Comparison of ENCODE assay signal across 12 mouse cellular contexts in genomic region chr2:49672501-49672874, GRCm38 (mm10). TPM values are rescaled to one million over a fixed set of nuclear protein-coding genes. Genes with fewer than 3 reads are reported as not detected.
DNase-seq lines count a peak whose midpoint lies in the region; ATAC-seq lines count a peak whose summit lies in the region.
"Had no signal": no experiment of that assay in that cellular context is flagged by ENCODE, and none has a peak within 500 bp of the region (broad histone marks: within the 10 kb centered on the region; RNA-seq: fewer than 3 reads in every experiment).

No protein-coding gene starts in this region.

- WGBS in neural tube, embryonic 12.5 days, result 56% methylated on average over 7 of the region's 7 CpGs
- WGBS in forebrain, embryonic 11.5 days, result 73% methylated on average over 7 of the region's 7 CpGs
- 31% methylated on average over 7 of the region's 7 CpGs for WGBS in hindbrain, embryonic 16.5 days
- 28% methylated on average over 7 of the region's 7 CpGs for WGBS in neural tube, embryonic 15.5 days

- no peaks in the 10 kb centered on the region for H3K9me3 ChIP-seq in neural tube, embryonic 12.5 days
- no peaks in the 10 kb centered on the region for H3K9me3 ChIP-seq in forebrain, embryonic 11.5 days (ENCODE audit: control insufficient read depth, low read length)
- H3K9me3 ChIP-seq in hindbrain, embryonic 16.5 days (ENCODE audit: control insufficient read depth, low read length), result 0 out of 2 replicates have a peak, but pooled peaks cover 2% of the 10 kb centered on the region
- H3K9me3 ChIP-seq in neural tube, embryonic 15.5 days (replicated peaks), result no peaks in the 10 kb centered on the region

- no peak overlapping the region for H3K4me2 ChIP-seq in neural tube, embryonic 12.5 days (replicated peaks)
- H3K4me2 ChIP-seq in forebrain, embryonic 11.5 days (ENCODE audit: low read depth, low read length, severe bottlenecking), result no peak overlapping the region
- H3K4me2 ChIP-seq in hindbrain, embryonic 16.5 days (ENCODE audit: low read length), result no peak overlapping the region
- no peak overlapping the region for H3K4me2 ChIP-seq in neural tube, embryonic 15.5 days
- H3K4me2 ChIP-seq: limb, embryonic 13.5 days; lung, embryonic 14.5 days had no signal

- no peak overlapping the region for H3K4me3 ChIP-seq in neural tube, embryonic 12.5 days
- H3K4me3 ChIP-seq in forebrain, embryonic 11.5 days (ENCODE audit: low read depth, low read length), result no peak overlapping the region
- no peak overlapping the region for H3K4me3 ChIP-seq in hindbrain, embryonic 16.5 days (ENCODE audit: low read length)
- no peak overlapping the region for H3K4me3 ChIP-seq in neural tube, embryonic 15.5 days (replicated peaks)
- H3K4me3 ChIP-seq: limb, embryonic 13.5 days had no signal

- H3K27ac ChIP-seq in neural tube, embryonic 12.5 days, result no peak overlapping the region
- peak overlapping the region; percentile 53 for H3K27ac ChIP-seq in forebrain, embryonic 11.5 days (ENCODE audit: low read depth, low read length)
- peak overlapping the region; percentile 53 for H3K27ac ChIP-seq in hindbrain, embryonic 16.5 days (ENCODE audit: low read depth, low read length)
- H3K27ac ChIP-seq in neural tube, embryonic 15.5 days (replicated peaks), result peak overlapping the region; percentile 51
- H3K27ac ChIP-seq: limb, embryonic 13.5 days had no signal

- no peak overlapping the region for H3K9ac ChIP-seq in neural tube, embryonic 12.5 days
- no peak overlapping the region; the same call in 1 of the 2 replicates for H3K9ac ChIP-seq in forebrain, embryonic 11.5 days (ENCODE audit: low read length)
- H3K9ac ChIP-seq in hindbrain, embryonic 16.5 days (ENCODE audit: low read depth, low read length), result no peak overlapping the region
- no peak overlapping the region for H3K9ac ChIP-seq in neural tube, embryonic 15.5 days (replicated peaks)
- H3K9ac ChIP-seq: limb, embryonic 13.5 days; lung, embryonic 14.5 days had no signal

- H3K36me3 ChIP-seq in neural tube, embryonic 12.5 days, result peaks cover 3% of the 10 kb centered on the region; the same call in 1 of the 2 replicates
- H3K36me3 ChIP-seq in forebrain, embryonic 11.5 days (ENCODE audit: control insufficient read depth, insufficient read depth, low read length), result no peaks in the 10 kb centered on the region
- no peaks in the 10 kb centered on the region for H3K36me3 ChIP-seq in hindbrain, embryonic 16.5 days (ENCODE audit: control insufficient read depth, insufficient read depth, low read length)
- H3K36me3 ChIP-seq in neural tube, embryonic 15.5 days, result no peaks in the 10 kb centered on the region
- H3K36me3 ChIP-seq: limb, embryonic 13.5 days had no signal

- peak; percentile 42; the same call in 1 of the 2 replicates for ATAC-seq in neural tube, embryonic 12.5 days (ENCODE audit: low FRiP score, low read depth)
- ATAC-seq in forebrain, embryonic 11.5 days (replicated peaks; ENCODE audit: low FRiP score), result peak; percentile 30; the same call in 1 of the 2 replicates
- peak; percentile 58 for ATAC-seq in hindbrain, embryonic 16.5 days
- peak; percentile 7; the same call in 1 of the 2 replicates for ATAC-seq in neural tube, embryonic 15.5 days (ENCODE audit: low FRiP score)

- no peak for DNase-seq in neural tube, embryonic 10.5 days (ENCODE audit: extremely low spot score, low spot score)
- no peak for DNase-seq in forebrain, embryonic 11.5 days (ENCODE audit: low spot score)
- no peak for DNase-seq in ovary, postnatal 36 days (ENCODE audit: low spot score)
- DNase-seq in spleen, adult 18-20 months, result no peak
- no peak for DNase-seq in c-Kit-positive CD71-positive TER-119-positive erythroid progenitor cells, embryonic 14.5 days (ENCODE audit: low spot score)
- DNase-seq: heart, postnatal 4 days; lung, embryonic 14.5 days; thymus, postnatal 25 days had no signal

- H3K27me3 ChIP-seq in neural tube, embryonic 12.5 days (replicated peaks), result no peaks in the 10 kb centered on the region
- no peaks in the 10 kb centered on the region for H3K27me3 ChIP-seq in forebrain, embryonic 11.5 days (ENCODE audit: control insufficient read depth, insufficient read depth, low read length)
- H3K27me3 ChIP-seq in hindbrain, embryonic 16.5 days (replicated peaks; ENCODE audit: control insufficient read depth, insufficient read depth, low read length), result no peaks in the 10 kb centered on the region
- H3K27me3 ChIP-seq in neural tube, embryonic 15.5 days (replicated peaks), result no peaks in the 10 kb centered on the region
- H3K27me3 ChIP-seq: limb, embryonic 13.5 days had no signal

- peaks cover 27% of the 10 kb centered on the region for H3K4me1 ChIP-seq in neural tube, embryonic 12.5 days
- H3K4me1 ChIP-seq in forebrain, embryonic 11.5 days (replicated peaks; ENCODE audit: control insufficient read depth, insufficient read depth, low read length), result peaks cover 2% of the 10 kb centered on the region
- peaks cover 31% of the 10 kb centered on the region for H3K4me1 ChIP-seq in hindbrain, embryonic 16.5 days (ENCODE audit: control insufficient read depth, insufficient read depth, low read depth, low read length)
- H3K4me1 ChIP-seq in neural tube, embryonic 15.5 days, result peaks cover 55% of the 10 kb centered on the region

RNA-seq across cellular contexts. Expression of gene Kif5c, which starts 53.4 kb away (rescaled TPM):
- polyA plus RNA-seq in neural tube, embryonic 12.5 days (2016; fragmentation: Nextera tagmentation; extraction: Ambion mirVana), result 165 and 168 TPM in 2 replicates
- polyA plus RNA-seq in forebrain, embryonic 11.5 days (2014; fragmentation: Nextera tagmentation; extraction: Ambion mirVana), result 88.9 and 90.1 TPM in 2 replicates
- 168 and 173 TPM in 2 replicates for polyA plus RNA-seq in hindbrain, embryonic 16.5 days (2015; fragmentation: Nextera tagmentation; extraction: Ambion mirVana)
- 152 and 181 TPM in 2 replicates for polyA plus RNA-seq in neural tube, embryonic 15.5 days (2015; fragmentation: Nextera tagmentation; extraction: Ambion mirVana)

Comparison
In these comparisons a context has a peak if more than half of its experiments do, and no peak if none do; other contexts are left out.
1. ATAC-seq: peak in every context shown above with its lines; median percentile 58 in hindbrain, embryonic 16.5 days; 42 in neural tube, embryonic 12.5 days; 30 in forebrain, embryonic 11.5 days; 7 in neural tube, embryonic 15.5 days.